Mouse (Mus musculus) spleen, postnatal 10 days (tissue): ENCODE results near the gene Col16a1.

Experiments used
- DNase-seq, 2 experiments: peaks; one replicate each; pipeline ENCODE4 v3.0.0; 2021 to 2022; ENCODE audit warnings: low spot score in 2 of 2

Col16a1 gene

GRCm38 (mm10) chr4:130045609-130046008, 2.0 kb upstream of the Col16a1 start:
- peak in 1 of 2 experiments; percentile 49 for DNase-seq

- no peak for DNase-seq
Observed at GRCm38 (mm10) chr4:130048203-130048479, 501 bp downstream of the Col16a1 start.

- DNase-seq, result peak in 1 of 2 experiments; percentile 29
Observed at GRCm38 (mm10) chr4:130050056-130050824, 2.6 kb downstream of the Col16a1 start.

- DNase-seq, result peak in 1 of 2 experiments; percentile 37
Observed at GRCm38 (mm10) chr4:130052283-130052682, 4.6 kb downstream of the Col16a1 start.

GRCm38 (mm10) chr4:130053111-130053510, 5.5 kb downstream of the Col16a1 start:
- DNase-seq, result no peak

- DNase-seq, result no peak
Observed at GRCm38 (mm10) chr4:130054727-130055126, 7.1 kb downstream of the Col16a1 start.

GRCm38 (mm10) chr4:130055160-130056010, 7.7 kb downstream of the Col16a1 start:
- no peak for DNase-seq

- DNase-seq, result no peak
Observed at GRCm38 (mm10) chr4:130056011-130056322, 8.3 kb downstream of the Col16a1 start.

- no peak for DNase-seq
Observed at GRCm38 (mm10) chr4:130056471-130056870, 8.8 kb downstream of the Col16a1 start.

GRCm38 (mm10) chr4:130060937-130061336, 13.3 kb downstream of the Col16a1 start:
- DNase-seq, result no peak

- no peak for DNase-seq
Observed at GRCm38 (mm10) chr4:130063191-130063590, 15.6 kb downstream of the Col16a1 start.

- peak in 1 of 2 experiments; percentile 53 for DNase-seq
Observed at GRCm38 (mm10) chr4:130066816-130067215, 19.2 kb downstream of the Col16a1 start.

- DNase-seq, result no peak
Observed at GRCm38 (mm10) chr4:130070523-130070922, 22.9 kb downstream of the Col16a1 start.

GRCm38 (mm10) chr4:130071758-130072157, 24.1 kb downstream of the Col16a1 start:
- no peak for DNase-seq

- no peak for DNase-seq
Observed at GRCm38 (mm10) chr4:130073367-130073766, 25.7 kb downstream of the Col16a1 start.

GRCm38 (mm10) chr4:130074761-130075515, 27.3 kb downstream of the Col16a1 start:
- no peak for DNase-seq

GRCm38 (mm10) chr4:130076856-130077255, 29.2 kb downstream of the Col16a1 start:
- DNase-seq, result no peak

- no peak for DNase-seq
Observed at GRCm38 (mm10) chr4:130078816-130079485, 31.3 kb downstream of the Col16a1 start.

- no peak for DNase-seq
Observed at GRCm38 (mm10) chr4:130079521-130079920, 31.9 kb downstream of the Col16a1 start.

GRCm38 (mm10) chr4:130081345-130082190, 33.9 kb downstream of the Col16a1 start:
- no peak for DNase-seq

- no peak for DNase-seq
Observed at GRCm38 (mm10) chr4:130082211-130082610, 34.6 kb downstream of the Col16a1 start.
